Mouse (Mus musculus): ENCODE data around the gene Ten1. TPM values are rescaled to one million over a fixed set of nuclear protein-coding genes. Genes with fewer than 3 reads are reported as not detected.

Gene Ten1
- total and polyA plus RNA-seq, 3 experiments, result 70.4 to 76.5 (median 74.4) TPM

- Histone ChIP-seq H3K27ac (ENCODE audit: insufficient read depth, low read depth) (no peak overlapping the region), H3K36me3 (replicated peaks in 1 of 2; ENCODE audit: control insufficient read depth in 1 of 2, insufficient read depth in 1 of 2, low read length in 1 of 2) (peaks cover 73 to 87% of the 10 kb centered on the region in 2 experiments), H3K79me2 (replicated peaks; ENCODE audit: control insufficient read depth, extremely low read depth, insufficient read depth, poor library complexity, severe bottlenecking) (no peaks in the 10 kb centered on the region), H3K4me3 (replicated peaks in 1 of 3; ENCODE audit: low read depth in 2 of 3, low read length in 2 of 3, poor library complexity in 1 of 3) (no peak overlapping the region), H3K9ac (ENCODE audit: insufficient read depth, low read depth) (no peak overlapping the region), H3K4me1 (ENCODE audit: control insufficient read depth in 1 of 2, insufficient read depth in 2 of 2) (no peaks in the 10 kb centered on the region), H3K4me2 (ENCODE audit: insufficient read depth, low read depth, poor library complexity, severe bottlenecking) (no peak overlapping the region), H3K9me3 (replicated peaks; ENCODE audit: low read length) (no peaks in the 10 kb centered on the region), H3K27me3 (replicated peaks) (no peaks in the 10 kb centered on the region)
- in situ Hi-C loops (cut with MboI; ENCODE audit: low pct_ligation_motif_present, low pct_unique_long_range_greater_than_20kb, low sequenced_read_pairs), result no loop called here
- dilution Hi-C loops (cut with MboI; ENCODE audit: extremely low pct_ligation_motif_present, extremely low pct_unique_long_range_greater_than_20kb, low sequenced_read_pairs), result no loop called here
- DNase-seq (ENCODE audit: extremely low read depth), result no peak
- TF ChIP-seq CTCF (conservative IDR thresholded peaks at IDR 0.05 in 1 of 2, IDR thresholded peaks at IDR 0.05 in 1 of 2; ENCODE audit: low read depth in 2 of 2, low read length in 2 of 2) (no peak), ZMIZ1 (IDR thresholded peaks at IDR 0.05; ENCODE audit: low read depth, low read length) (no peak), RCOR1 (conservative IDR thresholded peaks at IDR 0.05; ENCODE audit: low read depth, low read length) (no peak), MAFK (IDR thresholded peaks at IDR 0.05; ENCODE audit: insufficient replicate concordance, low read length) (no peak), ELF1 (IDR thresholded peaks at IDR 0.05; ENCODE audit: low read depth, low read length) (no peak), USF2 (conservative IDR thresholded peaks at IDR 0.05; ENCODE audit: low read depth, low read length) (no peak), MAZ (IDR thresholded peaks at IDR 0.05; ENCODE audit: low read depth, low read length) (no peak), EP300 (IDR thresholded peaks at IDR 0.05; ENCODE audit: low read length) (no peak), SIN3A (IDR thresholded peaks at IDR 0.05; ENCODE audit: low read length) (no peak), GABPA (IDR thresholded peaks at IDR 0.05; ENCODE audit: insufficient replicate concordance, low read depth, low read length) (no peak), E2F4 (IDR thresholded peaks at IDR 0.05; ENCODE audit: insufficient replicate concordance, low read depth, low read length) (no peak), PAX5 (IDR thresholded peaks at IDR 0.05; ENCODE audit: low read length) (no peak), CHD2 (IDR thresholded peaks at IDR 0.05; ENCODE audit: low read length) (no peak), ZNF384 (IDR thresholded peaks at IDR 0.05; ENCODE audit: low read depth, low read length) (no peak)
These were observed 20.1 kb upstream of the Ten1 start for GRCm38 (mm10) chr11:116178411-116179121.

GRCm38 (mm10) chr11:116185836-116186235, 12.8 kb upstream of the Ten1 start:
- DNase-seq (ENCODE audit: extremely low read depth), result no peak
- Histone ChIP-seq H3K9me3 (replicated peaks; ENCODE audit: low read length) (no peaks in the 10 kb centered on the region), H3K27ac (ENCODE audit: insufficient read depth, low read depth) (no peak overlapping the region), H3K27me3 (replicated peaks) (no peaks in the 10 kb centered on the region), H3K79me2 (replicated peaks; ENCODE audit: control insufficient read depth, extremely low read depth, insufficient read depth, poor library complexity, severe bottlenecking) (peaks cover 3% of the 10 kb centered on the region; the same call in 1 of the 2 replicates), H3K4me3 (replicated peaks in 1 of 3; ENCODE audit: low read depth in 2 of 3, low read length in 2 of 3, poor library complexity in 1 of 3) (no peak overlapping the region), H3K36me3 (replicated peaks in 1 of 2; ENCODE audit: control insufficient read depth in 1 of 2, insufficient read depth in 1 of 2, low read length in 1 of 2) (peaks cover 61 to 90% of the 10 kb centered on the region in 2 experiments), H3K4me2 (ENCODE audit: insufficient read depth, low read depth, poor library complexity, severe bottlenecking) (no peak overlapping the region), H3K4me1 (ENCODE audit: control insufficient read depth in 1 of 2, insufficient read depth in 2 of 2) (no peaks in the 10 kb centered on the region), H3K9ac (ENCODE audit: insufficient read depth, low read depth) (no peak overlapping the region)
- dilution Hi-C loops (cut with MboI; ENCODE audit: extremely low pct_ligation_motif_present, extremely low pct_unique_long_range_greater_than_20kb, low sequenced_read_pairs), result no loop called here
- in situ Hi-C loops (cut with MboI; ENCODE audit: low pct_ligation_motif_present, low pct_unique_long_range_greater_than_20kb, low sequenced_read_pairs), result no loop called here
- TF ChIP-seq MAX (IDR thresholded peaks at IDR 0.05; ENCODE audit: low read length) (no peak), ZKSCAN1 (IDR thresholded peaks at IDR 0.05; ENCODE audit: borderline replicate concordance, low read depth, low read length) (no peak), KAT2A (IDR thresholded peaks at IDR 0.05; ENCODE audit: insufficient replicate concordance, low read length) (no peak)
